Mouse (Mus musculus) skeletal muscle tissue, postnatal 0 days (tissue): ENCODE data around the gene Hba-a2. TPM values are rescaled to one million over a fixed set of nuclear protein-coding genes. Genes with fewer than 3 reads are reported as not detected.

Source experiments
- polyA plus RNA-seq: library from polyadenylated mRNA; unstranded; fragments of >200 nt; fragmentation: Nextera tagmentation; extraction: Ambion mirVana; gene quantifications from 2 replicates; pipeline ENCODE4 v1.2.1, GENCODE M21; 2015

Hba-a2 gene
- 2,779 and 3,226 TPM in 2 replicates for polyA plus RNA-seq

GRCm38 (mm10) chr11:32296203-32296602, at the start of gene Hba-a2:
Gene Hba-a2, plus strand, starts transcription at chr11:32296489.

GRCm38 (mm10) chr11:32267188-32267884, 29.0 kb upstream of the Hba-a2 start, which contains the start of gene Nprl3:
Gene Nprl3, minus strand, starts transcription at chr11:32267707.

GRCm38 (mm10) chr11:32276347-32276746, 19.9 kb upstream of the Hba-a2 start, which contains the start of gene Hba-x:
Gene Hba-x, plus strand, starts transcription at chr11:32276400.

DNA sequence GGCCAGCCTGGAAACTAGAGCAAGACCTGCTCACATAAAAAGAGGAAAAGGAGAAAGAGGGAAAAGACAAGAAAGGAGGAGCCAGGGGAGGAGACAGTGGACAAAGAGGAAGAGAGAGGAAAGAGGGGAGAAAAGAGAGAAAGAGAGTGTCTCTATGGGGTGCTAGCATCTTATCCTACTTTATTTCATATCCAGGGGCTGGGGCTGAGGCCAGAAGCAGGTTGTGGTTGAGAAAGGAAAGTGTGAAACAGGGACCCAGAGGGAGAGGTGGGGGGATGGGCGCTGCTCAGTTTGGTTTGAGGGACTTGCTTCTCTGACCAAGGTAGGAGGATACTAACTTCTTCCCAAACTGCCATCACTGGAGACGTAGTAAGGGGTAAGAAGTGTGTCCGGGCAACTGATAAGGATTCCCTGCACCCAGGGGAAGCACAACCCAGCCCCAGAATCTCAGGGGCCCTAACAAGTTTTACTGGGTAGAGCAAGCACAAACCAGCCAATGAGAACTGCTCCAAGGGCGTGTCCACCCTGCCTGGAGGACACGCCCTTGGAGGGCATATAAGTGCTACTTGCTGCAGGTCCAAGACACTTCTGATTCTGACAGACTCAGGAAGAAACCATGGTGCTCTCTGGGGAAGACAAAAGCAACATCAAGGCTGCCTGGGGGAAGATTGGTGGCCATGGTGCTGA, 13.1 kb upstream of the Hba-a2 start, which contains the start of gene Hba-a1:
Gene Hba-a1 (plus strand): TSS at position 421 of the 687 bp plus-strand sequence.

GRCm38 (mm10) chr11:32286695-32287492, 9.4 kb upstream of the Hba-a2 start, which contains the start of gene Hbq1b:
Gene Hbq1b, plus strand, starts transcription at chr11:32286965.

DNA sequence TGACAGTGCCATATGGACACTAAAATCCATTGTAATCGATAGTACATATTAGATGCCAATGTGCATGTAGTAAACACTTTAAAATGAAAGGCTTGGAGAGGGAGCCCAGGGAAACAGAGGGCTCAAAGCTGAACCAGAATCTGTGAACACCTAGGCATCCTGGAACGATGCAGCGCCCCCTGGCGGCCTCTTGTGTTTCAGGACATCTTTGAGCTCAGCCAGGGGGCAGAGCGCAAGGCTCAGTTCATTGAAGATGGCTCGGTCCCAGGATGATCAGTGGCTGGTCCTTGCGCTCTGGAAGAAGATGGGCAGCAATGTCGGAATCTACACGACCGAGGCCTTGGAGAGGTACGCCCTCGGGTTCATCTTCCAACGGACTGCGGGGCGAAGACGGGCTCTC, 3.6 kb downstream of the Hba-a2 start, which contains the start of gene Hbq1a:
Gene Hbq1a (plus strand): TSS at position 205 of the 400 bp plus-strand sequence.

Other genes starting within 250 kb of the Hba-a2 start
- gene Il9r, start 96.2 kb upstream of the Hba-a2 start, polyA plus RNA-seq, result 0.06 TPM in 1 of 2 replicates, not detected in the other
- 13.7 and 19.0 TPM in 2 replicates for gene Snrnp25, start 91.1 kb upstream of the Hba-a2 start, polyA plus RNA-seq
- gene Rhbdf1, start 74.2 kb upstream of the Hba-a2 start, polyA plus RNA-seq, result 43.7 and 46.3 TPM in 2 replicates
- 17.7 and 20.4 TPM in 2 replicates for gene Mpg, start 70.0 kb upstream of the Hba-a2 start, polyA plus RNA-seq
- 19.0 and 21.6 TPM in 2 replicates for gene Nprl3, start 28.8 kb upstream of the Hba-a2 start, polyA plus RNA-seq
- 0.19 TPM in 1 of 2 replicates, not detected in the other for gene Hba-x, start 20.1 kb upstream of the Hba-a2 start, polyA plus RNA-seq
- gene Hba-a1, start 13.0 kb upstream of the Hba-a2 start, polyA plus RNA-seq, result 1,152 and 1,351 TPM in 2 replicates
- 0.77 TPM in 1 of 2 replicates, not detected in the other for gene Hbq1b, start 9.5 kb upstream of the Hba-a2 start, polyA plus RNA-seq
- gene Hbq1a, start 3.6 kb downstream of the Hba-a2 start, polyA plus RNA-seq, result not detected in 2 replicates
- 7.7 and 8.4 TPM in 2 replicates for gene Sh3pxd2b, start 51.3 kb downstream of the Hba-a2 start, polyA plus RNA-seq
- 35.0 and 36.2 TPM in 2 replicates for gene Ubtd2, start 158.9 kb downstream of the Hba-a2 start, polyA plus RNA-seq
- gene Efcab9, start 235.6 kb downstream of the Hba-a2 start, polyA plus RNA-seq, result 0.23 TPM in 1 of 2 replicates, not detected in the other
- 1.1 and 1.6 TPM in 2 replicates for gene Stk10, start 236.8 kb downstream of the Hba-a2 start, polyA plus RNA-seq